Mouse (Mus musculus) liver (tissue): ENCODE measurements around the gene Srek1.

ENCODE experiments used
- DNase-seq: peaks from one replicate; pipeline ENCODE4 v3.0.0-alpha.2; 2020; ENCODE audit warnings: mixed read lengths

The Srek1 gene

DNA sequence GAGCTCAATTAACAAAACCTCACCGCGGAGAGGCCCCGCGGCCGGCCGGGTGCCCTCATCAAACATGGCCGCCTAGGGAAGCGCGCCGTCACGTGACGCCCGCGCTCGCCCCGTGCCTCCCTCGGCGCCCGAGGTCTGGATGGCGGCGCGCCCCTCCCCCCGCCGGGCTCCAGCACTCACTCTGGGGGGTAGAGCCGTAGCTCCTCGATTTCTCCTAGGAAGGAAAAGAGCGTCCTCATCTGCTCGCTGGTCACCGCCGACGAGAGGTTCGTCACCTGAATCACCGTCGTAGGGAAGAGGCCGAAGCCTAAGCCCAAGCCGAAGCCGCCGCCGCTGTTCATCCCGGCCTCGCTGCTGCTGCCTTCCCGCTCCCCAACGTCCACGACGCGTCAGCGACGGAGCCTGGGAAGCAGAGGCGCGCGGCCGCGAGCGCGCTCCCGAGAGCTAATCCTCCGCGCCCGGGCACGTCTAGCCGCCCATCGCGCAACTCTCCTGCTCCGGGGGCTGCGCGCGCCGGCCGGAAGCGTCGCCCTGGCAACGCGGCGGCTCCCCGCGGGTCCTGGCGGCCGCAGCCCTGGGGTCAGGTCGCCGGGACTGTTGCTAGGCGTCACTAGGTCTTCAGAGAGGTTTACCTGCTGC lies at the start of gene Srek1:
Gene Srek1 (minus strand): TSS at position 490 of the 639 bp plus-strand sequence.
- peak; percentile 93 for DNase-seq

DNA sequence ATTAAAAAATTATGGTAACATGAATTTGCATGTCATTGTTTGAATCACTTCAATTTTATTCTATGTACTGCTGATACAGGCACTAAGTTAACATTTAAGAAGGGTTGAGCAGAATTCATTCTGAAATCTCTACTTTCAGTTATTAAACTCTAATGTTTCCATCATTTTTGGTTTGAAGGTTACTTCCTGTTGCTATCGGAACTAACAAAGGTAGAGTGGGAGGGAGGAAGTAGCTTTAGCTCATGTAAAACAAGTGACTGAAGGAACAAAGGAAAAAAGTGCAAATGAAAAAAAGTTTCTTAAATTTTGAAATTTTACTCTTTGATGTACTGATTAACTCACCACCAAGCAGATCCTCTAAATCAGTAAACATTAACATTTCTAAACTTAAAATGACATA lies 47.9 kb upstream of the Srek1 start:
- no peak for DNase-seq

DNA sequence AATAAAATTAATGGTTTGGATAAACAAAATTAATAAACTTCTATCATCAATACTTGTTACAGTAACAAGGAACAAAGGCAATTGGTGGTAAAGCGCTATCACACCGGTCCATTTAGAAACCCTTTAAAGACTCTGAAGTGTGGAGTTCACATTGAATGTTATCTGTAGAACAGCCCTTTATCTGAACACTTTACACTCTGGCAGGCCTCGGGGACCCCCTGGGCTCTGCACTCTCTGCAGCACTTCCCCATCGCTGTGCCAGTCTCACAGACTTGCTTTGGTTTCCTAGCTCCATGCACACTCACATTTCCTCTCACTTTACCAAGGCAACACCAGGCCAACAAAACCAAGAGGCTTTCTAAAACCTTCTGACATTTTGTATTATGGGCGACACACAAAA lies 45.0 kb upstream of the Srek1 start:
- DNase-seq, result no peak

- no peak for DNase-seq
Measured at GRCm38 (mm10) chr13:103817935-103818334, 43.5 kb upstream of the Srek1 start.

- no peak for DNase-seq
Measured at GRCm38 (mm10) chr13:103807464-103807863, 33.1 kb upstream of the Srek1 start.

- DNase-seq, result no peak
Measured at GRCm38 (mm10) chr13:103806210-103806851, 31.9 kb upstream of the Srek1 start.

DNA sequence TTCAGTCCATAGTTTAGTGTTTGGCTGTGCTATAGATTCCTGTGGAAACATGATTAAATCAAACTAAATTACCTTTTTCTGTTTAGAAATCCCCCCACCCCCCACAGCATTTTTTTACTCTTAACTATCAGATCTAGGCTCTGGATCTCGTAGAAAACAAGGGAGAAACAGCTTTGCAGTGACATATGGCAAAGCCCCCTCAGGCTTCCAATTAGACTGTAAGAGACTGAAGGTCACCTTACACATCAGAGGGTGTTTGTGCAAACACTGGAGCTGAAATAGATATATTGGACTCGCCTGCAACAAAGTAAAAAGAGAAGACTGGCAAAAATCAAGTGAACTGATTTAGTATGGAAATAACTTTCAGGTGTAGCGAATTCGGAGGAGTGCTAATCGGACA lies 29.3 kb upstream of the Srek1 start:
- no peak for DNase-seq

GRCm38 (mm10) chr13:103801021-103801420 lies 26.6 kb upstream of the Srek1 start:
- no peak for DNase-seq

GRCm38 (mm10) chr13:103794688-103795543 lies 20.5 kb upstream of the Srek1 start:
- DNase-seq, result no peak

GRCm38 (mm10) chr13:103779922-103780585 lies 5.6 kb upstream of the Srek1 start:
- DNase-seq, result peak; percentile 36

GRCm38 (mm10) chr13:103777126-103777525 lies 2.7 kb upstream of the Srek1 start:
- no peak for DNase-seq

DNA sequence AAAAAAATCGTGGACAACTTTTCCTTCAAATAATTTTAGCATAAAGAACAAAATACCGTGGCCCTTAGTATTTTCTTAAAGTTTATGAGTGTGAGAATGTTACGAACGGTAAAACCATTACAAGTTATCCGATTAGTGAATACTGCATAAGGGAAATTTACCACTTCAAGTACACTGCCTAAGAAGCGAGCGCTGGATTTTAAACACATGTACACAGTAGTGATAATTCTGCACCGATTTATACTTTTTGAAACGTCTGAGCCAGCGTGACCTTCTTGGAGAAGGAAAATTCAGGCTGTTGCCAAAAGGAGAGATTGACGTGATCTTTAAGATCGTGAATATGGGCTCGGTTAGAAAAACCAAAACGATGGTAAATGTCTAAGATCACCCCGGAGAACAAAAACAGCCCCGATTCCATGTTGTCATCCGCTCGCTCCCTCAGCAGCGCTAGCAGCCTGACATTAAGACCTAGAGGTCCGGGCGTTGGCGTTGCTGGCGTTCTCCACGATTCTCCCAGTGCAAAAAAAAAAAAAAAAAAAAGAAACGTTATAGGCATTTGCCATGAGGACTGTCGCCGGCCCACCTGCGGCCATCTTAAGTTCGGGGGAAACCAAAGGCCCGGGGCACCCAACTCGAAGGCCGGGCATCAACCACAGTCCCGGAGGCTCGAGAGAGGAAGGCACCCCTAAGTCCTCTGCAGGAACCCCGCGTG lies 845 bp downstream of the Srek1 start:
- no peak for DNase-seq

DNA sequence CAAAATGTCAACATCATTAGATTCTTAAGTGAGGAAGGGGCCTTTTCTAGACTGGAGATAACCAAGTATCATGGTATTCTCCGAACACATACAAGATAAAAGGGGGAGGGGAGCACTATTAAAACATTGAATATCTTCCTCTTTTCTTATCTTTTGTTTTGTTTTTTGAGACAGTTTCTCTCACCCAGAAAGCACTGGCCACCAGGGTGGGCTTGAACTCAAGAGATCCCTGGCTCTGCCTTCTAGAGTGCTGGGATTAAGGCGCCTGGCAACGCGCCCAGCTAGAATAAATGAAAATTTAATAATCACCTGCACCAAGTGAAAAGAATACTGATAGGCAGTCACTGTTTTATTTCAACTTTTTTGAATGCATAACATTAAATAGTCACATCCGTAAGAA lies 1.5 kb downstream of the Srek1 start:
- DNase-seq, result no peak

DNA sequence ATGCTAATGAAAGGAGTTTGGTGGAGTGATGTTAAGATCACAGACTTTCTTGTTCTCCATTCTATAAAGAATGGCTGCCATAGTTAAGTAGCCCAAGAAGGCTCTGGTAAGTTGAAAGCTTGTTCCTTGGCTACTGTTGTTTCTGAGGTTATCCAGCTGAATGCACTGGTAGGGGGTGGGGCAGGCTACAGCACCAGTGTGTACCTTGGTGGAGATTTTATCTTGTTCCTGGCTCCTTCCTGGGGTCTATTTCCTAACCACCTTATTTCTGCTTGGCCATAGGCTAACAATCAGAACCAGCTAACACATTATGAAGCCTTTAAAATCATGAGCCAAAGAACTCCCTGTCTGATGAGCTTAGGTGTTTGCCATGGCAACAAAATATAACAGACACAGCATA lies 3.6 kb downstream of the Srek1 start:
- no peak for DNase-seq

DNA sequence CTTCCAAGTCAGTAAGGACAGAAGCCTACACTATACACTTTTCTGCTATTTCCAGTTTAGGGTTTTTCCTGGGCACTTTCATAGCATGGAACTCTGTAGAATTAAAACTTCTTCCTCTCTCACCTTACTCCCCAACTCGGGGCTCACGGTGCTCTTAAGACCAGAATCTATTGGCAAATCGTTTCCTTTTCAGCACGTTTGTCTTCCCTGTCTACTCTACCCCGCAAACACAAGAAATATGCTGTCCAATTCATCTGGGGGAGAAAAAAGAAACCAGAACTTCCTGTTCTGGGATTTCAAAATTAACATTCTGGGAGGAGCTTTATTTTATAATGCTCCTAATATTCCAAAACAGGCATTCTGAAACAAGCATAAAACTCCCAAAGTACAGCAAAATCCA lies 6.5 kb downstream of the Srek1 start:
- DNase-seq, result no peak

GRCm38 (mm10) chr13:103763640-103764039 lies 10.8 kb downstream of the Srek1 start:
- no peak for DNase-seq

- no peak for DNase-seq
Measured at GRCm38 (mm10) chr13:103761971-103762370, 12.4 kb downstream of the Srek1 start.

DNA sequence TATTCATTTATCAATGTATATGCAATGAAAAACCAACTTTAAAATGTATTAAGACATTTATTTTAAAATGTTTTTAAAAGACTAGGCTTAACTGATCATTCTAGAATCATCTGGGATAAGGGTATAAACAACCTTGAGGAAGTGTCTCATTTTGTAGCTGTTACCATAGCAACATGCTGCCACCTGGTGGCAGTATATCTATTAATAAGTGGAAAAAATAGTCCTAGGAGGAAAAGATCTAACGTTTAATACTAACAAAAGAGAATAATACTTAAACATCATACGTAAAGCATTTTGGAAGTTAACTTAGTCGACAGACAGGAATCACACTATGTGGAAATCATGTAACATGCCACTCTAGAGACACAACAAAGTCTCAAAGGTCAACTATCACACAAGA lies 23.0 kb downstream of the Srek1 start:
- no peak for DNase-seq

- no peak for DNase-seq
Measured at GRCm38 (mm10) chr13:103745688-103746087, 28.7 kb downstream of the Srek1 start.

DNA sequence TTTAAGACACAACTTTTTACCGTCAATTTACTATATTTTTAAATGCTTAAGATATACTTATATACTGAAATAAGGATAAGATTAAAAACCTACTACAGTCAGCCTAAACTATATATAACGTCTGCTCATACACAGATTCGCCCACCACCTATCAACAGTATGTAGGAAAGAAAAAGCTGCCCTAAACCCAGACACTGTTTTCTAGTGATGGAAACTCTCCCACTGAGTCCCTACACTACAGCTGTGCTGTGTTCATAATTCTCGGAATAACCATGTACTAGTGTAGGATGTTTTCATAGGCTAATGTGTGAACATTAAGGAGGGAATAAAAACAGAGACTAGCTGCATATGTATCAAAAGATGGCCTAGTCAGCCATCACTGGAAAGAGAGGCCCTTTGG lies 29.2 kb downstream of the Srek1 start:
- DNase-seq, result no peak

- peak; percentile 12 for DNase-seq
Measured at GRCm38 (mm10) chr13:103735330-103736007, 38.9 kb downstream of the Srek1 start.

DNA sequence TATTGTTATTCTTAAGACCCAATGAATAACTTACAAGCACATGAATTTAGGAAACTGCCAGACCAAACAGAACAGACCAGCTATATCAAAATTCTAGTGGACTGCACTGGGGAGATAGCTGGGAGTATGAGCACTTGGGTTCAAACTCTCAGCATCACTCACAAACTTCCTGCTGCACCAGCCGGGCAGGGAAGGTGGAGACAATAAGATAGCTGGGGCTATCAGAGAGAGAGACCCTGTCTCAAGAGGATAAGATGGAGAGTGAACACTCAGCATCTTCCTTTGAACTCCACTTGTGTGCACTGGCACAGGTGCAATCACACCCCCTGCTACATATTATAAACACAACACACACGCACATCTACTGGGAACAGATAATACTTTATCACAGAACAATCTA lies 47.5 kb downstream of the Srek1 start:
- DNase-seq, result no peak
